Mouse (Mus musculus) heart, adult 2 months (tissue): ENCODE results near the gene Aif1. TPM values are rescaled to one million over a fixed set of nuclear protein-coding genes. Genes with fewer than 3 reads are reported as not detected.

Experiments
- DNase-seq, 2 experiments: peaks; one replicate each; pipeline ENCODE4 v3.0.0; 2021
- H3K27ac ChIP-seq: fragments of 200-600 bp; 2 replicates; pipeline ENCODE4 v1.8.1; 2022
- H3K27me3 ChIP-seq: fragments of 200-500 bp; 2 replicates; pipeline ENCODE4 v1.6.1; 2012; ENCODE audit warnings: mild to moderate bottlenecking, low read length, inconsistent platforms, mixed read lengths; ENCODE audit not compliant: control insufficient read depth, insufficient read depth
- H3K36me3 ChIP-seq: fragments of 200-500 bp; 2 replicates; pipeline ENCODE4 v1.6.1; 2012; ENCODE audit warnings: low read length, inconsistent platforms; ENCODE audit not compliant: control insufficient read depth, insufficient read depth
- H3K4me1 ChIP-seq: fragments of 200-500 bp; 2 replicates; pipeline ENCODE4 v1.6.1; 2011; ENCODE audit warnings: low read length; ENCODE audit not compliant: control insufficient read depth, insufficient read depth
- H3K4me3 ChIP-seq: fragments of 200-600 bp; 2 replicates; pipeline ENCODE4 v1.8.1; 2022
- H3K79me2 ChIP-seq: fragments of 200-500 bp; replicated peaks from 2 replicates; pipeline ENCODE4 v1.6.1; 2012; ENCODE audit warnings: mild to moderate bottlenecking, inconsistent platforms, low read length, moderate library complexity, mixed read lengths; ENCODE audit not compliant: control insufficient read depth, insufficient read depth
- H3K9ac ChIP-seq: fragments of 200-500 bp; 2 replicates; pipeline ENCODE4 v1.6.1; 2012; ENCODE audit warnings: low read depth, mild to moderate bottlenecking, control low read depth, inconsistent platforms, low read length, mixed read lengths
- CTCF ChIP-seq: fragments of 200-600 bp; IDR thresholded peaks from 2 replicates; pipeline ENCODE4 v1.8.1; 2022; ENCODE audit warnings: antibody characterized with exemption, mild to moderate bottlenecking, moderate library complexity
- EP300 ChIP-seq: fragments of 200-500 bp; IDR thresholded peaks from 2 replicates; pipeline ENCODE4 v1.6.1; 2011; ENCODE audit warnings: low read depth, low read length, control low read depth; ENCODE audit not compliant: insufficient read depth
- POLR2A ChIP-seq: fragments of 200-500 bp; IDR thresholded peaks from 2 replicates; pipeline ENCODE4 v1.6.1; 2011; ENCODE audit warnings: mild to moderate bottlenecking, low read depth, low read length, control low read depth; ENCODE audit not compliant: insufficient read depth
- WGBS: fragments of 180-500 bp; shearing (Covaris S2); methylation state at CpG from one replicate; pipeline ENCODE4 v1.1.7; 2018; 5-methylcytosine and 5-hydroxymethylcytosine counted together
- intact Hi-C: fragments of 180-260 bp; cut with DNase I; formaldehyde crosslinking; loops from one replicate; pipeline ENCODE4 v1.15.1; 2025
- polyA plus RNA-seq: library from polyadenylated mRNA; depleted of rRNA; stranded (reverse); fragments of >200 nt; gene quantifications from 2 replicates; pipeline ENCODE4 v1.2.3, GENCODE M21; 2012
- total RNA-seq, 2 experiments: library from RNA; stranded (reverse); gene quantifications; 2 replicates each; pipeline ENCODE4 v1.2.3; 2021

Aif1 gene
- total and polyA plus RNA-seq, 3 experiments: 1.5 to 3.9 (median 2.9) TPM

GRCm38 (mm10) chr17:35174201-35174977 lies 1.5 kb downstream of the Aif1 start:
- Histone ChIP-seq H3K27ac (no peak overlapping the region), H3K4me3 (no peak overlapping the region), H3K4me1 (no peaks in the 10 kb centered on the region), H3K79me2 (no peaks in the 10 kb centered on the region), H3K27me3 (no peaks in the 10 kb centered on the region), H3K36me3 (no peaks in the 10 kb centered on the region), H3K9ac (no peak overlapping the region)
- no peak for TF ChIP-seq CTCF
- TF ChIP-seq EP300: no peak
- TF ChIP-seq POLR2A: no peak
- DNase-seq: no peak
- intact Hi-C loops: no loop called here
- 55% methylated on average over 8 of the region's 8 CpGs for WGBS

GRCm38 (mm10) chr17:35173329-35173728 lies 2.5 kb downstream of the Aif1 start:
- no peak overlapping the region for H3K4me3 ChIP-seq
- no peaks in the 10 kb centered on the region; the same call in 1 of the 2 replicates for H3K4me1 ChIP-seq
- H3K27ac ChIP-seq: no peak overlapping the region
- H3K27me3 ChIP-seq: no peaks in the 10 kb centered on the region
- no peak for DNase-seq
- TF ChIP-seq POLR2A (no peak), CTCF (no peak), EP300 (no peak)
- H3K9ac ChIP-seq: no peak overlapping the region
- H3K36me3 ChIP-seq: no peaks in the 10 kb centered on the region
- intact Hi-C loops: no loop called here
- 75% methylated on average over 3 of the region's 3 CpGs for WGBS
- no peaks in the 10 kb centered on the region for H3K79me2 ChIP-seq

GRCm38 (mm10) chr17:35172445-35173234 lies 3.2 kb downstream of the Aif1 start:
- Histone ChIP-seq H3K27ac (0 out of 2 replicates have a peak overlapping the region, but pooled peaks have one; percentile 12), H3K79me2 (no peaks in the 10 kb centered on the region), H3K4me1 (no peaks in the 10 kb centered on the region; the same call in 1 of the 2 replicates), H3K9ac (no peak overlapping the region), H3K36me3 (no peaks in the 10 kb centered on the region), H3K4me3 (no peak overlapping the region), H3K27me3 (no peaks in the 10 kb centered on the region)
- DNase-seq: peak in 1 of 2 experiments; percentile 37
- intact Hi-C loops: no loop called here
- WGBS: 58% methylated on average over 11 of the region's 11 CpGs
- TF ChIP-seq POLR2A (peak; percentile 49; the same call in 1 of the 2 replicates), EP300 (no peak), CTCF (no peak)

DNA sequence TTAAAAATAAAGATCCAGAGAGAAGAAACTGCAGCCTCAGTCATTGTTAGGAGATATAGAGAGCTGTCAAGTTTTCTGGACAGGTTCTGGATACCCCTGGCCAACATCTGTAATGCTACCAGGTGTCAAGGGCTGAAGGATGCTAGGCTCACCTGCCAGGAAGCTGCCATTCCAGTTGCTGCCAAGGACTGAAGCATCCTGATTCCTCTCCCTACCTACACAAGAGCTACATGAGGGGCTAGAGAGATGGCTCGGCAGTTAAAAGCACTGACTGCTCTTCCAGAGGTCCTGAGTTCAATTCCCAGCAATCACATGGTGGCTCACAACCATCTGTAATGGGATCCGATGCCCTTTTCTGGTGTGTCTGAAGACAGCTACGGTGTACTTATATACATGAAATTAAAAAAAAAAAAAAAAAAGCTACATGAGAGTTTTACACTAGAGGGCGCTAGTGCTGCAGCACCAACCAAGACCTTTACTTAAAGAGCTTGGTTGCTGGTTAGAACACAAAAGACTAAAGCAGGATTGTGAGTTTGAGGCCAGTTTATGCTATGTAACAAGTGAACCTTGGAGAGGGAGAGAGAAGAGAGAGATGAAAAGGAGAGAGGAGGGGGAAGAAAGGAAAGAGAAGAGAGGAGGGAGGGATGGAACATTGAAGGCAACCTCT lies 7.2 kb downstream of the Aif1 start:
- H3K9ac ChIP-seq: no peak overlapping the region
- DNase-seq: no peak
- 0 out of 2 replicates have a peak, but pooled peaks cover under 1% of the 10 kb centered on the region for H3K79me2 ChIP-seq
- TF ChIP-seq CTCF (peak; percentile 86), EP300 (no peak)
- WGBS: 12% methylated on average over 4 of the region's 4 CpGs
- no peak overlapping the region for H3K27ac ChIP-seq
- no peak overlapping the region for H3K4me3 ChIP-seq
- H3K36me3 ChIP-seq: peaks cover 4% of the 10 kb centered on the region; the same call in 1 of the 2 replicates
- H3K27me3 ChIP-seq: no peaks in the 10 kb centered on the region
- H3K4me1 ChIP-seq: peaks cover 2% of the 10 kb centered on the region
- intact Hi-C loops: no loop called here

GRCm38 (mm10) chr17:35167794-35168193 lies 8.1 kb downstream of the Aif1 start:
- Histone ChIP-seq H3K9ac (no peak overlapping the region), H3K4me3 (no peak overlapping the region), H3K27me3 (no peaks in the 10 kb centered on the region), H3K27ac (no peak overlapping the region), H3K36me3 (peaks cover 9% of the 10 kb centered on the region), H3K79me2 (peaks cover 2% of the 10 kb centered on the region; the same call in 1 of the 2 replicates), H3K4me1 (peaks cover 4% of the 10 kb centered on the region)
- 82% methylated on average over 7 of the region's 7 CpGs for WGBS
- DNase-seq: no peak
- intact Hi-C loops: loop anchor here (2.0 kb wide), 1 partner anchor 69 kb away; no protein-coding TSS in a partner anchor
- no peak for TF ChIP-seq CTCF
- no peak for TF ChIP-seq POLR2A
- no peak for TF ChIP-seq EP300
